Mouse (Mus musculus) ES-Bruce4 (cell line): ENCODE measurements around the gene Sned1.

Experiments used
- CTCF ChIP-seq: IDR thresholded peaks from one replicate; pipeline ENCODE4 v1.8.1; 2011; ENCODE audit warnings: low read depth, low read length
- POLR2A ChIP-seq: IDR thresholded peaks from one replicate; pipeline ENCODE4 v1.8.1; 2011; ENCODE audit warnings: low read length; ENCODE audit not compliant: insufficient read depth

GRCm38 (mm10) chr1:93225731-93226520 lies 9.7 kb upstream of the Sned1 start:
- no peak for TF ChIP-seq POLR2A
- no peak for TF ChIP-seq CTCF
